Mouse (Mus musculus) cerebellum, adult 9-10 months (tissue): ENCODE measurements around the gene Eps15l1.
A peak's percentile ranks its signal among the peaks of the same experiment; 100 is the strongest.

Experiments
- DNase-seq: peaks from one replicate; pipeline ENCODE4 v3.0.0; 2022

The Eps15l1 gene

GRCm38 (mm10) chr8:72318801-72319322, 102.4 kb downstream of the Eps15l1 start, which contains the start of gene Klf2:
TSS of gene Klf2 (plus strand) at chr8:72319033.
- DNase-seq: peak; percentile 31

- no peak for DNase-seq
Measured at GRCm38 (mm10) chr8:72317741-72318301, 103.4 kb downstream of the Eps15l1 start.

GRCm38 (mm10) chr8:72316053-72316695, 105.1 kb downstream of the Eps15l1 start:
- no peak for DNase-seq

GRCm38 (mm10) chr8:72312926-72313518, 108.2 kb downstream of the Eps15l1 start:
- no peak for DNase-seq

- peak; percentile 75 for DNase-seq
Measured at GRCm38 (mm10) chr8:72310849-72311506, 110.3 kb downstream of the Eps15l1 start.

- no peak for DNase-seq
Measured at GRCm38 (mm10) chr8:72308276-72308675, 113.0 kb downstream of the Eps15l1 start.

- DNase-seq: no peak
Measured at GRCm38 (mm10) chr8:72306913-72307312, 114.3 kb downstream of the Eps15l1 start.

- no peak for DNase-seq
Measured at GRCm38 (mm10) chr8:72305210-72305905, 115.9 kb downstream of the Eps15l1 start, which contains the start of gene Gm10282. TSS of gene Gm10282 (minus strand) at chr8:72305260.

GRCm38 (mm10) chr8:72303633-72304032, 117.6 kb downstream of the Eps15l1 start:
- no peak for DNase-seq

- DNase-seq: no peak
Measured at GRCm38 (mm10) chr8:72302986-72303612, 118.2 kb downstream of the Eps15l1 start.

GRCm38 (mm10) chr8:72301497-72301896, 119.8 kb downstream of the Eps15l1 start:
- no peak for DNase-seq

- no peak for DNase-seq
Measured at GRCm38 (mm10) chr8:72300654-72301400, 120.4 kb downstream of the Eps15l1 start.

GRCm38 (mm10) chr8:72298928-72299327, 122.3 kb downstream of the Eps15l1 start:
- DNase-seq: no peak

- DNase-seq: no peak
Measured at GRCm38 (mm10) chr8:72296561-72296960, 124.7 kb downstream of the Eps15l1 start.

- DNase-seq: peak; percentile 88
Measured at GRCm38 (mm10) chr8:72295679-72296078, 125.6 kb downstream of the Eps15l1 start.

- DNase-seq: no peak
Measured at GRCm38 (mm10) chr8:72295125-72295524, 126.1 kb downstream of the Eps15l1 start.

- no peak for DNase-seq
Measured at GRCm38 (mm10) chr8:72293309-72293708, 128.0 kb downstream of the Eps15l1 start.

GRCm38 (mm10) chr8:72291104-72291503, 130.2 kb downstream of the Eps15l1 start:
- DNase-seq: no peak
